Mouse (Mus musculus) embryonic facial prominence, embryonic 12.5 days (tissue): ENCODE data around the gene Mgmt. TPM values are rescaled to one million over a fixed set of nuclear protein-coding genes. Genes with fewer than 3 reads are reported as not detected.

Source experiments
- ATAC-seq: fragments of 200-750 bp; cut with Nextera tagmentation; 2 replicates; pipeline ENCODE4 v1.8.0; 2017; ENCODE audit not compliant: insufficient number of reproducible peaks, insufficient read depth, low FRiP score, low TSS enrichment
- H3K27ac ChIP-seq: fragments of 300-500 bp; sonication (generic); 2 replicates; pipeline ENCODE4 v1.5.1; 2016; ENCODE audit warnings: mild to moderate bottlenecking
- H3K27me3 ChIP-seq: fragments of 300-500 bp; sonication (generic); 2 replicates; pipeline ENCODE4 v1.6.1; 2016; ENCODE audit warnings: mild to moderate bottlenecking, moderate library complexity
- H3K36me3 ChIP-seq: fragments of 300-500 bp; sonication (generic); 2 replicates; pipeline ENCODE4 v1.6.1; 2016; ENCODE audit warnings: mild to moderate bottlenecking
- H3K4me1 ChIP-seq: fragments of 300-500 bp; sonication (generic); 2 replicates; pipeline ENCODE4 v1.6.1; 2016
- H3K4me2 ChIP-seq: fragments of 300-500 bp; sonication (generic); replicated peaks from 2 replicates; pipeline ENCODE4 v1.6.1; 2016; ENCODE audit warnings: mild to moderate bottlenecking, moderate library complexity
- H3K4me3 ChIP-seq: fragments of 300-500 bp; sonication (generic); 2 replicates; pipeline ENCODE4 v1.5.1; 2016; ENCODE audit warnings: mild to moderate bottlenecking
- H3K9ac ChIP-seq: fragments of 300-500 bp; sonication (generic); 2 replicates; pipeline ENCODE4 v1.6.1; 2016; ENCODE audit warnings: mild to moderate bottlenecking, moderate library complexity
- H3K9me3 ChIP-seq: fragments of 300-500 bp; sonication (generic); 2 replicates; pipeline ENCODE4 v1.6.1; 2016; ENCODE audit warnings: mild to moderate bottlenecking, moderate library complexity
- WGBS: fragments of 180-500 bp; shearing (Covaris S2); methylation state at CpG from one replicate; pipeline ENCODE4 v1.1.7; 2016; 5-methylcytosine and 5-hydroxymethylcytosine counted together
- polyA plus RNA-seq: library from polyadenylated mRNA; unstranded; fragments of >200 nt; fragmentation: Nextera tagmentation; extraction: Ambion mirVana; gene quantifications from 2 replicates; pipeline ENCODE4 v1.2.1, GENCODE M21; 2016

The Mgmt gene
- polyA plus RNA-seq, 1 experiment from 2014 or later: 6.3 TPM

- Histone ChIP-seq H3K27ac (no peak overlapping the region), H3K4me2 (no peak overlapping the region), H3K36me3 (no peaks in the 10 kb centered on the region), H3K9me3 (no peaks in the 10 kb centered on the region), H3K27me3 (no peaks in the 10 kb centered on the region; the same call in 1 of the 2 replicates), H3K4me1 (peaks cover 8% of the 10 kb centered on the region), H3K4me3 (no peak overlapping the region), H3K9ac (no peak overlapping the region)
- 94% methylated on average over 4 of the region's 4 CpGs for WGBS
- ATAC-seq: no peak
These were observed 28.5 kb upstream of the Mgmt start for GRCm38 (mm10) chr7:136865876-136866275.

- no peaks in the 10 kb centered on the region for H3K9me3 ChIP-seq
- H3K9ac ChIP-seq: no peak overlapping the region
- no peak overlapping the region for H3K4me2 ChIP-seq
- WGBS: 83% methylated on average over 4 of the region's 4 CpGs
- no peak overlapping the region for H3K27ac ChIP-seq
- no peaks in the 10 kb centered on the region; the same call in 1 of the 2 replicates for H3K27me3 ChIP-seq
- H3K36me3 ChIP-seq: no peaks in the 10 kb centered on the region
- H3K4me1 ChIP-seq: peaks cover 10% of the 10 kb centered on the region
- H3K4me3 ChIP-seq: no peak overlapping the region
- no peak for ATAC-seq
These were observed 27.9 kb upstream of the Mgmt start for GRCm38 (mm10) chr7:136866535-136866934.

DNA sequence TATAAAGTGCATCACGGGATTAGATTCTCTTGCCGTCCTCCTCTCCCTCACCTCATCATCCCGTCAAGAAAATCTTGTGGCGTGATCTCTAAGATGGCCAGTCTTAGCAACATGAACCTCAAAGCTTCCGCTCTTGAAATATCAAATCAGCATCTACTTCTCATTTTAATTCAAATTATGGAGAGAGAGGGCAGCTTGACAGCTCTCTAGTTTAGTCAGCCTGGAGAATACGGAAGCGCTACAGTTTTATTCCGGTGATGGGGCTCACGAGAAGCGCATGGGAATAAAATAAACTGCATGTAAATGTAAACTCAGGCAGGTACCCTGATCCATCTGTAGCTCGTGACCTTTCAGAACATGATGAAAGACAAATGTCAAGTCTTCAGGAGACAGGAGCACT, 22.9 kb upstream of the Mgmt start:
- 44% methylated on average over 11 of the region's 11 CpGs for WGBS
- no peak for ATAC-seq
- Histone ChIP-seq H3K27me3 (no peaks in the 10 kb centered on the region; the same call in 1 of the 2 replicates), H3K9me3 (no peaks in the 10 kb centered on the region), H3K27ac (no peak overlapping the region), H3K9ac (no peak overlapping the region), H3K4me1 (peaks cover 9% of the 10 kb centered on the region; the same call in 1 of the 2 replicates), H3K36me3 (no peaks in the 10 kb centered on the region), H3K4me3 (no peak overlapping the region), H3K4me2 (peak overlapping the region; percentile 31)

DNA sequence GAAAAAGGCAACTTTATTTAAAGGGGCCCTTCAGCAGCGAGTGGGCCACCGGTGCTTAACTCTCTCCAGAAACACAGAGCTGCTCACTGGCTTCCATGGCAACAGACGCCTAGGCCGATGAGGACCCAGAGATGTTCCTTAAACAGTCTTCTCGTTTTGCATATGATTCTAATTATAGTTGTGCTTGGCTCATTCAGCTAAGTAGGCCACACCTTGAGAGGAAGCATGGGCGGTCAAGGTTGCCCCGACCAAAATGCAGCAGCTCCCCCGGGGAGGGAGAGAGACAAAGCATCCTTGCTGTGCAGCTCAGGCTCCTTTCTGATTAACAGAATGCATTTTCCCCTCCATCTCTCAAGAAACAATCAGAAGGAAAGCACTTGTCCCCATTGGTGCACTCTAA, 22.4 kb upstream of the Mgmt start:
- no peaks in the 10 kb centered on the region for H3K27me3 ChIP-seq
- 5% methylated on average over 8 of the region's 8 CpGs for WGBS
- peak overlapping the region; percentile 31 for H3K4me2 ChIP-seq
- H3K27ac ChIP-seq: no peak overlapping the region
- peaks cover 9% of the 10 kb centered on the region; the same call in 1 of the 2 replicates for H3K4me1 ChIP-seq
- no peaks in the 10 kb centered on the region for H3K36me3 ChIP-seq
- no peak overlapping the region for H3K4me3 ChIP-seq
- no peak overlapping the region for H3K9ac ChIP-seq
- no peak for ATAC-seq
- no peaks in the 10 kb centered on the region for H3K9me3 ChIP-seq

- peaks cover 9% of the 10 kb centered on the region; the same call in 1 of the 2 replicates for H3K4me1 ChIP-seq
- no peaks in the 10 kb centered on the region for H3K36me3 ChIP-seq
- H3K27ac ChIP-seq: no peak overlapping the region
- no peak overlapping the region for H3K4me3 ChIP-seq
- H3K9ac ChIP-seq: no peak overlapping the region
- 46% methylated on average over 1 of the region's 1 CpGs for WGBS
- no peaks in the 10 kb centered on the region for H3K27me3 ChIP-seq
- no peaks in the 10 kb centered on the region for H3K9me3 ChIP-seq
- no peak overlapping the region for H3K4me2 ChIP-seq
- no peak for ATAC-seq
These were observed 20.0 kb upstream of the Mgmt start for GRCm38 (mm10) chr7:136874396-136874795.

DNA sequence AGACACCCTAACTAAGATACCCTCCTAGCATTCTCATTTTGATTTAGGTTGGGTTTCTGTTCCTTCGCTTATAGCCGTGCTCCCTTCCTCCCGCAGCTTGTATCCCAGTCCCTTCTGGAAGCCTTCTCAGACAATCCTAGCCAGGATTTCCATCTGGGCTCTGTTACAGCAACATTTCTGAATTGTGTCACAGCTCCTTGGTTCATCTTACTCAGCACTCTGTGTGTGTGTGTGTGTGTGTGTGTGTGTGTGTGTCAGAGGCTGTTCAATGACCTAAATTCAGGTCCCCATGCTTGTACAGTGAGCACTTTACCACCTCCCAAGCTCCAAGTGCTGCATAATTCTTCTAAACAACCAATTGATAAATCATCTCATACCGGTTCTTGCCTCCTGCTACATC, 14.0 kb upstream of the Mgmt start:
- Histone ChIP-seq H3K27ac (no peak overlapping the region), H3K9me3 (no peaks in the 10 kb centered on the region), H3K4me3 (no peak overlapping the region), H3K9ac (no peak overlapping the region), H3K36me3 (no peaks in the 10 kb centered on the region), H3K27me3 (no peaks in the 10 kb centered on the region), H3K4me2 (no peak overlapping the region), H3K4me1 (no peaks in the 10 kb centered on the region)
- ATAC-seq: no peak
- WGBS: 87% methylated on average over 4 of the region's 4 CpGs

GRCm38 (mm10) chr7:136888161-136888560, 6.3 kb upstream of the Mgmt start:
- Histone ChIP-seq H3K4me2 (no peak overlapping the region), H3K4me3 (no peak overlapping the region), H3K27ac (no peak overlapping the region), H3K9me3 (no peaks in the 10 kb centered on the region), H3K4me1 (no peaks in the 10 kb centered on the region), H3K27me3 (no peaks in the 10 kb centered on the region), H3K9ac (no peak overlapping the region), H3K36me3 (no peaks in the 10 kb centered on the region)
- no peak for ATAC-seq
- WGBS: 84% methylated on average over 6 of the region's 6 CpGs

DNA sequence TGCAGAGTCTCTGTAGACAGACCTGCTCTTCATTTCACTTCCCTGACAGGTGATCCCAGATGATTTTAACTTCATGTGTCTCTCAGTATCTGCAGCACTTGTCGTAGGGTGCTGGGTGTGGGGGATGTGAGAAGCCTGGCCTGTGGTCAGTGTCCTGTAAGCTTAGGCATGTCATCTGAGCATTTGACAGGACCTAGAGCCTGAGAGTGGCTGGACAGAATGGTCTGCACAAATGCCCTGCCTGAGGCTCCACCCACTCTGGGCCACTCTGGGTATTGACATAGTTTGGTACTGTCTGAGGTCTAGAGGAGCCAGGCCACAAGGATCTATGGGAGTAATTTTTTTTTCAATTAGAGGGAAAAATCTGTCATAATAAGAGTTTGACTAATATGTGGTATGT, 942 bp downstream of the Mgmt start:
- 93% methylated on average over 1 of the region's 1 CpGs for WGBS
- no peak for ATAC-seq
- no peaks in the 10 kb centered on the region for H3K9me3 ChIP-seq

DNA sequence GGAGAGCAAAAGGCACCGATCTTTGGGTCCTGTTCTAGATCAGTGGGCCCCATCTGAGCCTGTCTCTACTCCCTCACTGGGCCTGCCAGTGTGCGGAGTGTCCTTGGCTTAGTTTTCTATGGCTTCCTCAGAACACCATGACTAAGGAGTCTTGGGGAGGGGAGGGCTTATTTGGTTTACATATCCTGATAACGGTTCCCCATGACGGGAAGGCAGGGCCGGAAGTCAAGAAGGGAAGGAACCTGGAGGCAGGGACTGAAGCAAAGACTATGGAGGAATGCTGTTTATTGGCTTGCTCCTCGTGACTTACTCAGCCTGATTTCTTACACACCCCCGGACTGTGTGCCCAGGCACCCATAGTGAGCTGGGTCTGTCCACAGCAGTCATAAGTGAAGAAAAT, 1.4 kb downstream of the Mgmt start:
- Histone ChIP-seq H3K27me3 (no peaks in the 10 kb centered on the region), H3K9me3 (no peaks in the 10 kb centered on the region), H3K4me3 (no peak overlapping the region), H3K36me3 (no peaks in the 10 kb centered on the region), H3K9ac (no peak overlapping the region), H3K4me2 (no peak overlapping the region), H3K4me1 (0 out of 2 replicates have a peak, but pooled peaks cover 5% of the 10 kb centered on the region), H3K27ac (no peak overlapping the region)
- WGBS: 96% methylated on average over 7 of the region's 7 CpGs
- ATAC-seq: no peak

More for the DNA sequence above, 942 bp downstream of the Mgmt start:
- H3K4me2 ChIP-seq: no peak overlapping the region
- H3K27ac ChIP-seq: no peak overlapping the region
- no peaks in the 10 kb centered on the region for H3K27me3 ChIP-seq
- H3K36me3 ChIP-seq: no peaks in the 10 kb centered on the region
- 0 out of 2 replicates have a peak, but pooled peaks cover 5% of the 10 kb centered on the region for H3K4me1 ChIP-seq
- H3K4me3 ChIP-seq: no peak overlapping the region
- H3K9ac ChIP-seq: no peak overlapping the region

GRCm38 (mm10) chr7:136897481-136897880, 3.1 kb downstream of the Mgmt start:
- ATAC-seq: no peak
- H3K4me3 ChIP-seq: no peak overlapping the region
- H3K9ac ChIP-seq: no peak overlapping the region
- no peak overlapping the region for H3K4me2 ChIP-seq
- H3K9me3 ChIP-seq: no peaks in the 10 kb centered on the region
- no peaks in the 10 kb centered on the region for H3K36me3 ChIP-seq
- 0 out of 2 replicates have a peak, but pooled peaks cover 5% of the 10 kb centered on the region for H3K4me1 ChIP-seq
- 31% methylated on average over 1 of the region's 1 CpGs for WGBS
- no peak overlapping the region for H3K27ac ChIP-seq
- H3K27me3 ChIP-seq: no peaks in the 10 kb centered on the region

- Histone ChIP-seq H3K36me3 (no peaks in the 10 kb centered on the region), H3K27me3 (no peaks in the 10 kb centered on the region), H3K9me3 (no peaks in the 10 kb centered on the region), H3K4me1 (0 out of 2 replicates have a peak, but pooled peaks cover 5% of the 10 kb centered on the region), H3K27ac (no peak overlapping the region), H3K9ac (no peak overlapping the region), H3K4me3 (no peak overlapping the region), H3K4me2 (no peak overlapping the region)
- WGBS: 80% methylated on average over 4 of the region's 4 CpGs
- ATAC-seq: no peak
These were observed 3.6 kb downstream of the Mgmt start for GRCm38 (mm10) chr7:136898005-136898404.

DNA sequence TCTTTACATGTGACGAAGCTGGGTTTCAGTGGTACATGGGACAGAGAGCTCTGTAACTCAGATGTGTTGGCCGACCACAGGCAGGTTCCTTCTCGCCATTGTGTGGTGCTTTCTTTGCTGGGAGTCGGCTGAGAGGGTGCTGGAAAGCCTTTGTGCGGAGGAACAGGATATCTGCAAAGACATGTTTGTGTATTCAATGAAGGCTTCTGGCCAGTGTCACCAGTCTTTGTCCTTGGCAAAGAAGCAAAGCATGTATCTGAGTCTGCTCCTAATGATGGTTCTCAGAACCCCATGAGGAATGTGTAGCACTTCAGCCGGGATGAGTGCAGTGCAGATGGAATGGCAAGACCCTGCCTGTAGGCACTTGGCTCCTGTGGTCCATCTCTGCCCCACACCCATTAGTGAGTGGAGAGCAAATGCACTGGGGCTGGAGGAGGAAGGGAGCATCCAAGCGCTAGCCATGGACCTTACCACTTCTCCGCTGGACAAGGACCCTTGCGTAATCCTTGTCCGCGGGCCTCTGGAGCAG, 14.3 kb downstream of the Mgmt start:
- Histone ChIP-seq H3K4me2 (no peak overlapping the region), H3K9me3 (no peaks in the 10 kb centered on the region), H3K27ac (no peak overlapping the region), H3K27me3 (no peaks in the 10 kb centered on the region), H3K36me3 (no peaks in the 10 kb centered on the region), H3K4me1 (0 out of 2 replicates have a peak, but pooled peaks cover 3% of the 10 kb centered on the region), H3K4me3 (no peak overlapping the region), H3K9ac (no peak overlapping the region)
- WGBS: 88% methylated on average over 11 of the region's 11 CpGs
- ATAC-seq: no peak
